Mouse (Mus musculus) induced T-regulatory cell, adult 2 months (primary cell): Measurements from ENCODE around the gene Gm37240.

Source experiments
- DNase-seq: peaks from one replicate; pipeline ENCODE4 v3.0.0-alpha.2; 2012; ENCODE audit warnings: low read depth

Gene Gm37240

DNA sequence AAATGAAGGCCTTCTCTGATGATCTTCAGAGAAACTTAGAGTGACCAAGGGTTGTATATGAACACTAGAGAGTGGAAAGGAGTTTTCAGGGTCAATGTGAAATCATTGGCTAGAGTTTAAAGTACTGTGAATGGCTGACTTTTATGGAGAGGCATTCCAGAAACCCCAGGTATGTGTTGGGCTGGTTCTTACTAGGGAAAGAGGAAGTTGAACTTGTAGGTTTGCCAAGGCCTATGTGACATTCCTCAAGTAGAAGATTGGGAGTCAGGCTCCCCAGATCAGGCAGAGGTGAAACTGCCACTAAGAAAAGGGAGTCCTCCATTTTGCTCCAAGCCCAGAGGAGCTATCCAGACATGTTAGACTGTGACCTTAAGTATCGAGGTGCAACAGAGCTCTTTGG lies 858.2 kb downstream of the Gm37240 start:
- no peak for DNase-seq

DNA sequence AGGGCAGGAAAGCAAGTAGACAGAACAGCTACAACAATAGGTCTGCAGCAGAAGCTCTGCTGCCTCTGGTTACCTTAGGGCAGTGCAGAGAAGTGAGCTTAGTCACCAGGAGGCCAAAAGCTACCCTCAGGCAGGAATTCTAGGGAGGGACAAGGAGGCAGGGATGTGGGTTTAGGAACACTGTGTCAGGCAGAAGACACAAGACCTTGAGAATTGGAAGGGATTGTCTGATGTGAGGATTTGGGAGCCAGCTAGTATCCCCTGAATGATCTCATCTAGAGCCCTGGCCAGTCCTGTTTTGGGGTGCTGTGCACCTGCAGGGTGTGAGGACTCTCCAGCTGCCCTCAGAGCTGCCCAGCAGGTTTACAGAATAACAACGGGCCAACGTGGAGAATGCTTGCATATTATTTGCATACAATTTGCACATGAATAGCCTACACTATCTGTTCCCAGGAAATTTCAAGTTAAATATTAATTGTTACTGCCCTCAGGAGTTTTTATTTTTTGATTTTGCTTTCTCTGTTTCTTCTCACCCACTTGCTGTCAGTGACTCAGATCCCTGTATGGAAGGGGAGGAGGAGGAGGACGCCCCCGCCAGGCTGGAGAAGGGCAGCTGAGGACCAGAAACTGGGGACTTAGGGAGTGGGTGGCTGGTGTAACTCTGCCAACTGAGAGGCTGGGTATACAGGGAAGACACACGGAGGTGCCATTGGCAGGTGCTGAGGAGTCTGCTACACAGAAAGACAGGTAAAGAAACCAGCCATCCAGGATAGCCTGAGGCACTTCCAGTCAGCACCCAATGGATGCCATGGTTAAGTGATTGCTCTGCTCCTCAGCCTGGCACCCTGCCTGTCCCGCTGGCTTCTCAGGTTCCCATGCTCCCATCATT lies 862.3 kb downstream of the Gm37240 start:
- DNase-seq: no peak

DNA sequence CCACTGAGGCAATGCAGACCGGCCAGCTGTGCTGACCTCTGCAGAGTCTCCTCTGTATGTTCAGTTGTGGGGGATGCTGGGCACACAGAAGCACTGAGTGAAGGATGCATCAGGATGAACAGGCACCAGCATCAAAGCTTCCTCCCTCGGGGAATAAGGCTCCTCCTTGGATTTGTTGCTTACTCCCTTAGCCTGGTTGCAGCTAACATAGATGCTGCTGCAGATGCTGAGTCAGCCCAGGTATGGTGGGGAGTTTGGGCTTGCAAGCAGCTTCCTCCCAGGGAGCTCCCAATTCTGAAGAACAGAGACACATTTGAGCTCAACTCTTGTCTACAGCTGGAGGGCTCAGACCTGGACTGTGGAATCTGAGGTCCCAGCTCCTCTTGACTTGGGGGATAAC lies 863.1 kb downstream of the Gm37240 start:
- no peak for DNase-seq

DNA sequence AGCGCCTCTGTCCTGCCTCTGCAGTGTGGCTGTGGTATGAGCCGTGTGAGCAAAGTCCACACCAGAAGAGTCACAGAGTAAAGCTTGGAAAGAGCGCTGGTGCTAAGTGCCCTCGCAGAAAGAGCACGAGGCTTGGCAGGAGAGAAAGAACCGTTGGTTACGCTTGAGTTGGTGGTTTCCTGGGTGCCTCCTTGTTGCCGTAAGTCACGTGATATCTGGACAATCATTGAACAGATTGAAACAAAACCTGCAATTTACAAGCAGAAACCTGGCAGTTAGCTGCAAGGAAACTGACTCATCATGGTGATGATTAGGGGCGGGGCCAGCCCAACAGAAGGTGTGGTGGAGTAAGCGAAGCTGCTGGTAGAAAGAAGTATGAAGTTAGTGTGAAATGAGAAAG lies 864.5 kb downstream of the Gm37240 start:
- DNase-seq: peak; percentile 46

DNA sequence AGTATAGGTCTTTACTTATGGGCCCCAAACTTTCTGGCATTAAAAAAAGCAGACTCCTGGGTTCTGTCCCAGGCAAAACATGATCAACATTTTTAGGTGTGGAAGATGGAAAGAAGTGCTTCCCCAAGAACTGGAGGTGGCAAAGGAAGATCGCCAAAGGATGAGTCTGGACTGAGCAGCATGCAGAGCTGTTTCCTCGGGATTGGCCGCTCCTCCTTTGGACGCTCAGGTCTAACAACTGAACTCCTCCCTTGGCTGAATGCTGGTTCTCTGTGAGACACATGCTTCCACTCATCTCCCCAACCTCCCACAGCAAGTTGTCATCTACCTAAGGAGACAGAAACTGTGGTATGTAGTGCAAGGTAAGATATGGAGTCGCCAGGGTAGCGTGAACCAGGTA lies 865.5 kb downstream of the Gm37240 start:
- no peak for DNase-seq

DNA sequence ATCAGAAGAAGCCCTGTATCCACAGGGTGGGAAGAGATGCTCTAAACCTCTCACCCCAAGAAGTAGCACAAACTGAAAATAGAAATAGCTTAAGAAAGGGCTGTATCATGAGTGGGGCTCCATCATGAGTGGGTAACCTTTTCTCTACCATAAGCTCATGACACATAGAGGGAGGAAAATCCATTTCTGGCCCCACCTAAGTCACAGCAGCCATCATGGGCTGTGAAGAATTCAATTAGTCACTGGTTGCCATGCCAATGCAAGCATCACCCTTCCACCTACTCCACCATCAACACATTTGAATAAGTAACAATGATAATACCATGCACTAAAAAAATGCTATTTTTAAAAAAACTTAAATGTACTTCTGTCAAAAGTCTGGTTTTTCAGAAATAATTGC lies 867.2 kb downstream of the Gm37240 start:
- DNase-seq: no peak

DNA sequence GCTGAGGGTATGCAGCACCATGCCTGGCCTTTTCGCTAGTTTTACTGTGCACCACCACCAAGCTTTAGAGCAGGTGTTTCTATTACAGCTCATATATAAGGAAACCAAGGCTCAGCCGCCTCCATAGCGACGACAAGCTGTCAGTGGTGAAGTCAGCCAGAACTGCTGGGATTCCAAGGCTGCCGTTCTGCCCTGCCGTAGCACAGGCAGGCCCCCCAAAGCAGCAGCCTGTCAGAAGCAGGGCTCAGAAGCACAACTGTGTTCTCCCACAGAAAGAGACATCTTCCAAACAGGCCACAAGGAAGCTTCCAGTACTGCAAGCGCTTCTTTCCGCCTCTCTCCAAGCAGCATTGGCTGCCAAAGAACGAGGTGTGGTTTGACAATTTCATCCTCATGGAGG lies 871.7 kb downstream of the Gm37240 start:
- no peak for DNase-seq

DNA sequence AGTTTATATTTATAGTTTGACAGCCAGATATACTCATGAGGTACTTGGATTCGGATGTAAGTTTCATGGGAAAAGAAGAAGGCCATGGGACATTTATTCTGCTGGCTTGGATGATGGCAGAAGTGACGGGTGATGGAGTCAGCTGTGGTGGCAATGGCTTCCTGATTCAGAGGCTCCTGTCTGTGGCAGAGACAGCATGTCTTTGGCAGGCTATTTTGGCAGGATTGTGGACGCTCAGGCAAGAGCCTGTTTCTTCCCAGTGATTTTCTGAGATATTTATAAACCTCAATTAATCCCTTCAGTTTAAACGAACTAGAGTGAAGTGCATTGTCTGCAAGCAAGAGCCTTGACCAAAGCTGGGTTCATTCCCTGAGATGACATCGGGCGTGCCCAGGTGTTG lies 874.4 kb downstream of the Gm37240 start:
- DNase-seq: no peak

DNA sequence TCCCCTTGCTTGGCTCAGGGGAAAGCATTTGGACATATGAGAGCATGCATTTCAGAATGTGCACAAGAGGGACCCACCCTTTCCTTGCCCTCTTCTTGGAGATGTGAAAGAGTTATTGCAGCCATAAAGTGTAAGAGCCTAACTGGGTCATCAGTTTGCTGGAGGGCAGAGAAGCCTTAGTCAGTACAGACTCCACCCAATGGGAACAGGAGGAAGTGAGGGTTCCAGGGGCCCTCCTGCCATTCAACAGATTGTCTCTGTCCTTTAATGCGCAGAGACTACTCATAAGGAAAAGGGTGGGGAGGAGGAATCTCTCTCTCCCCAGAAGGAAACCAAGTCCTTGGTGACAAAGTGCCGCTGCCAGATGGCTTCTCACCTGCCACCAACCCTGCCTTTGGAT lies 882.1 kb downstream of the Gm37240 start:
- no peak for DNase-seq

DNA sequence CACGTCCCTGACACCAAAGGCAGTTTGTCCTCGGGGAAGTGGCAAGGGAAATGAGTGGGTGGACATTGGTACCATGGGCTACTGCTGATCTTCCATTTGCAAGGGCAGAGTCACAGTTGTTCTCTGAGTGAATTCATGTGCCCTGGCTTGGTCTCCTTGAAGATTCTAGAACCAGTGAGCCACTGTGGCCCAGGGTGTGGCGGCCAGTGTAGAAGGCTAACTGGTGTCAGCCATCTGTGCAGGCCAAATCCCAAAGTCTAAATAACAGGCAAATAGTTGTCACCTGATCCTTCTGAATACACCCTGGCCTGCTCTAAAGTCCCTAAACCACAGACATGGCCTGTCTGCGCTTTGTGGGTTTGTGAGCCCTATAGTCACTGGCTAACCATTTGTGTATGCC lies 898.4 kb downstream of the Gm37240 start:
- no peak for DNase-seq

DNA sequence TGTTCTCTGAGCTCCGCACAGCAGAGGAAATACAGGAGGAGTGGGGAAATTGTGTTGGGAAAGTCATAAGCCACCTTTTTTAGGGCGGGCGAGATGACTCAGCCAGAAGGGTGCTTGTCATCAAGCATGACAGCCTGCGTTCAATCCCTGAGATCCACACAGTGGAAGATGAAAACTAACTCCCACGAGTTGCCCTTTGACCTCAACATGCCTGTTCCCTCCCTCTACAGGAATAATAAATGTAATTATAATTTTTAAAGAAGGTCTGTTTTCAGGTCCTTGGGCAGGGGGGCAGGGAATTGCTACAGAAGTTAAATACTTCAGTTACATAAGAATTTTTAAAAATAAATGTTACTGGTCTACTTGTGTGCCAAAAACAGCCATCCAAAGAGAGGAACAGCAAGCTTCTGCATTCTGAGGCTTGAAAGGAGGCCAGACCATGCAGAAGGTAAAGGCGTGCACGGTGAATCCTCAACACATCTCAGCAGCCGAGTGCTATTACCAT lies 902.1 kb downstream of the Gm37240 start:
- DNase-seq: no peak

DNA sequence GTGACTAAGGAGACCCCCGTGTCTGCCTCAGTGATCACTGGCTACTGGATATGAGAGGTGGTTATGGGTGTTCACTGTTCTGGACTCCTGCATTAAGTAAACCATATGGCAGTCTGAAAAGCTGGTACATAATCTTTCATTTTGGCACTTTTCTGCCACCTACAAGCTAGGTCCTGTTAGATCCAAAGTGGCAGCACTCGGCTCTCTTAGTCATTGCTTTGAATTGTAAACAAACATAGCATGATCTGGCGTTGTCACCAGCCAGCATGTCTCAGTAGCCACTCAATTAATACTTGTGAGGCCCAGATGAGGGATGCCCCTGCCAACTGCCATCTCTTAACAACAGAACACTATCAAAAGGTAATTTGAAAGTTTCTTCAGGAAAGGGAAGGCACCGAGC lies 904.6 kb downstream of the Gm37240 start:
- DNase-seq: no peak

DNA sequence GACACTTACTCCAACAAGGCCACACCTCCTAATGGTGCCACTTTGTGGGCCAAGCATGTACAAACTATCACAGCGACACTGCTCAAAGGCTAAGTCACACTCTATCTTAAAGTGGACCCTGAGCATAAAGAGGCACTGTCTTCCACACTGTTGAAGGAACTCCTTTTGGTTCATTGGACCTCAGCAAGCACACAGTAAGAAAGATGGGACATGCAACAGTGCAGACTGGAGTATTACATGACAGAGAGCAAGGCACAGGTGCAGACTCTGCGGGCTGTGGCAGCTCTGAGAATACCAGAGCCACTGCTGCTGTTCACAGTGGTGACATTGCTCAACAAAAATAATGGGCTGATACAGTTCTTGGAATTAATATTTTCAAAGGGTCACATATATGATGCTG lies 907.2 kb downstream of the Gm37240 start:
- DNase-seq: no peak

DNA sequence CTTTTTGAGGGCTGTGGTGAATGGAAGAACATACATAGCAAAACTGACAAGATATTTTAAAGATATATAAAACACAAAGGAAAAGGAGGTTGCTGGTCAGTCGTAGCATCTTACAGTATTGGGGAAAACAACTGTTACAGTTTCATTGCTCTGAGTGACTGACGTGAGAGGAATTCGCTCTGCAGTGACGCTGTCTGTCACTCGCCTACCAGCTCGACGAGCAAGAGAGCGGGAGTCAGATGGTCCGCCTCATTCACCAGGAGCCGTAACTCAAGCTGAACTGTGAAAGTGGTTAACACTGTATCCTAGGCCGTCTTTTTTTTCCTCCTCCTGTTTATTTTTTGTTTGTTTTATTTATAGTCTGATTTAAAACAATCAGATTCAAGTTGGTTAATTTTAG lies 908.6 kb downstream of the Gm37240 start:
- no peak for DNase-seq

DNA sequence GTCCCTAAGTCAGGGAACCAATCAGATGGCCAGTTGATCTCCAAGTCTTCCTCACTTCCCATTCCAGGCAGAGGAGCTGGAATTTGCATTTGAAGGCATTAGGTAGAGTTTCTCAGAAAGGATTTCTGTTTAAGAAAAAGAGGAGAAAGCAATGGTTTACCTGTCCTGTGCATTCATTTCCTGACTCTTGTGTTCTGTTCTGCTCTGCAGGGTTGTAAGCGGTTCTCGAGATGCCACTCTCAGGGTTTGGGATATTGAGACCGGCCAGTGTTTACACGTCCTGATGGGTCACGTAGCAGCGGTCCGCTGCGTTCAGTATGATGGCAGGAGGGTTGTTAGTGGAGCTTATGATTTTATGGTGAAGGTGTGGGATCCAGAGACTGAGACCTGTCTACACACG lies 913.1 kb downstream of the Gm37240 start:
- no peak for DNase-seq

DNA sequence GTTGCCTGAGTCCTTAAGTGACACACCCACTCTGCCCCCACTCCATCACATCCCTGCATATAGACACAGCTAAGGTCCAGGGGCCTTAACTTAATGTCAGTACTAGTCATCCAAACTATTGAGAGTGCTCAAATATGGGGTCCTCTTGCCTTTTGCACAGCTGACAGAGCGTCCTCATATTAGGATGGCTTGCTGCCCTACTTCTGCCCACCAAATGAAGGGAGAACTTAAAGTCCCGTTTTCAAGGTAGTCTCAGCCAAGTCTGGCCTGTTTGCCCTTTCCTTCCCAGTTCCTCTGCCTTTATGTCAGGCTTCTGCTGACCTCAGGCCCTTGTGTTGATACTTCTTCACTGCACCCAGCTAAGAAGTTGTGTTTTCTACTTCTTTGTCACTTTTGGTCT lies 914.4 kb downstream of the Gm37240 start:
- DNase-seq: no peak

DNA sequence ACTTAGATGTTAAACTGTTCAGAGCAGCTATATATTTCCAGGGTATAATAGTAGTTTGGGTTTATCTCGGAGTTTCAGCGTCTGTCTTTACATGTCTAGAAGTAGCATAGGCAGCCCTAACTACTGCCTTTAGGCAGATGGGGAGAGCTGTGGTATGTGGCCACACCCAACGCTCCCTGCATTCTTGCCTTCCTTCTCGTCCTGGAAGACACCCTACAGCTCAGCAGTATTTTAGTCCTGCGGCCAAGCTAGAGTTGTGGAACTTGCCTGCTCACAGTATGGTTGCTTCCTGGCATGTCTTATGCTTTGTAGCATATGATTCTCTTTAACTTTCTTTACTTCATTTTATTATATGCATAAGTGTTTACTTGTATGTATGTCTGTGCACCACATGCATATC lies 915.8 kb downstream of the Gm37240 start:
- DNase-seq: no peak

DNA sequence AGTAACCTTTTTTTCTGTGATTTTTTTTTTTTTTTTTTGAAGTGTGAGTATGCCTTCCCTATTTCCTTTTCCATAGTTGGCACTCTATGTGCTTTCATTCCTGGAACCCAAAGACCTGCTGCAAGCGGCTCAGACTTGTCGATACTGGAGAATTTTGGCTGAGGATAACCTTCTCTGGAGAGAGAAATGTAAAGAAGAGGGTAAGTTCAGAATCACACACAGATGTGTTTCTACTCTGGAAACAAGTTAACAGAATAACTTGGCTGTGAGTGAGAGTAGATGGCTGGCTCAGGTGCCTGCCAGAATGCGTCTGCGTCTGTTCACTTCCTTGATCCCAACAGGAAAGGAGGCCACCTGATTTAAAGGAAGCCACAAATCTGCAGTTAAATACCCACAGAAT lies 920.0 kb downstream of the Gm37240 start:
- DNase-seq: no peak

DNA sequence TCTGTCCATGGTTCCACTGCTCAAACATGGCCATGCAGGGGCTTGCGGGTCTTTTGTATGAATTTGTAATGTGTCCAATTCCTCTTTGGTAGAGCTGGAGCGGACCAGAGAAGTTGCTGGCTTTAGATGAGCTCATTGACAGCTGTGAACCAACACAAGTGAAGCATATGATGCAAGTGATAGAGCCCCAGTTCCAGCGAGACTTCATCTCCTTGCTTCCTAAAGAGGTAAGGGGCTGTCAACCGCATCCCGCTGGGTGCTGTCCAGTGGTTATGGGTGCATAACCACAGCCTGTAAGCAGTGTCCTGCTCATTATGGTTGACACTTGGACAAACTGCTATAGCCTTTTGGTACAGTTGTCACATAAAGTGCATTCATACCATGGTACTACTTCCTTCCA lies 922.2 kb downstream of the Gm37240 start:
- DNase-seq: no peak

DNA sequence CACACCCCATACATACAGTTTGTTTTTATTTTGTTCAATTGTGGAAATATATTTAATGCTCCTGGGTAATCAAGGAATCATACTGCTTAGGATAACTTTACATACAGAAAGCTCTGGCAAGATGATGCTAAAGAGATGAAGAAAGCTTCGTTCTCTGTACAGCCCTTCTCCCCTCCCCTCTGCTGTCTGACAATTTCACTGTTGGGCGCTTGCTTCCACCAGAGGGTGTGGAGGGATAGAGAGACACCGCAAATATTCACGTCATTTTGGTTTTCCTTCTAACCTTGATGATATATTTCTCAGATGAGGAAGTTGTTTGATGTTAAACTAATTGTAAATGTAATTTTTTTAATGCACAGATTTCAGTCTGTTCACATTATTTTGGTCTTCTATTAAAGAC lies 931.5 kb downstream of the Gm37240 start:
- DNase-seq: no peak

DNA sequence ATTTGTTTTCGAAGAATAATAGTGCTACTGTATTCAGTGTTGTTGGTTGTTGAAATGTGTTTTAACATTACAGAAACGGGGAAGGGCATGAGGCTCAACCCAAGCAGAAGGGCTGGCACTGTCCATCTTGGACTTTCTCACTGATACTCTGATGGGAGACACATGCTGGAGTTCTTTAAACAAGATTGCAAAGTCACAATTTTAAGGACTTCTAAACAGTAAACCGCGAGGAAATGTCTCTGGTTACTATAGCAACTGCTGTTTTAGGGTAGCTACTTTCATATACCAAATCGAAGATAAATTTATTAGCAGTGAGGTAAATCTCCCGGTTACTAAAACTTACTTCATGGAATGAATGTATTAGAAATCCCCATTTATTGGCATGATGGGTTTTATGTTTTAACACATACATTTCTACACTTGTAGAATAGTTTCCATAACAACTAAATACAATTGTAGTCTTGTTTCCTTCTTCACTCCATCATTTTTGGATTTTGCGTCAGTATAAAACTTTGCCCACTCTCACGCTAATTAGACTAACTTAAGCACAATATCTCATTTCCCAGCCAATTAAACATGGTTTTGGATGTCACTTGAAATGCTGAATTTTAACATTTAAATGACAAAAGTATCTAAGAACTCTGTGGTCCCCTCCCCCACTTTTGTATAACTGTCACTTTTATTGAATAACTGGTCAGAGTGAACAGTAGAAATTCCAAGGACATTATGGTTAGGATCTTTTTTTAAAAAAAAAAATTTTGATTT lies 932.1 kb downstream of the Gm37240 start:
- DNase-seq: no peak

DNA sequence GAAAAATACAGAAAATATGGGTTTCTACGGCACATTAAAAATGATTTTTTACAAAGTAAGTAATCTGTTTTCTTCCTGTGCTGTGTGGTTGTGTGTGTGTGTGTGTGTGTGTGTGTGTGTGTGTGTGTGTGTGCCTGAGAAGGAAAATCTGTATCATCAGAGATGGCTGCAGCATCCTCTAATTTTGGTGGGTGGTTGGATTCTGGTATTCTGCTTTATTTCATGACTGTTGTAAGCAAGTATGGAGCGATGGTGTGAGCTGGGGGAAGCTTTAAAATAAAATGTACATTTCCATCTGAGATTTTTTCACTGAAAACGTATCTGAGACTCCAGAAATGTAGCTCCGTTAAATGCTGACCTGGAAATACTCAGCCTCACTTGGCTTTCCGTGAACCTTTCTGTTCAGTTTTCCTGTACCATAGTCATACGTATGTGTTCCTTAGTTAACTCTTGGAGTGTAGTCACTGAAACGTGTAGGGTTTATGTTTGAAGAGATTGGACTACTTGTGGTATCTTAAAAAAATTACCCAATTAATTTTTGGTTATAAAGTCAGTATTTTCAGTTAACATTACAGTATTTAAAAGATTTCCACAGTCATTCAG lies 934.6 kb downstream of the Gm37240 start:
- no peak for DNase-seq

DNA sequence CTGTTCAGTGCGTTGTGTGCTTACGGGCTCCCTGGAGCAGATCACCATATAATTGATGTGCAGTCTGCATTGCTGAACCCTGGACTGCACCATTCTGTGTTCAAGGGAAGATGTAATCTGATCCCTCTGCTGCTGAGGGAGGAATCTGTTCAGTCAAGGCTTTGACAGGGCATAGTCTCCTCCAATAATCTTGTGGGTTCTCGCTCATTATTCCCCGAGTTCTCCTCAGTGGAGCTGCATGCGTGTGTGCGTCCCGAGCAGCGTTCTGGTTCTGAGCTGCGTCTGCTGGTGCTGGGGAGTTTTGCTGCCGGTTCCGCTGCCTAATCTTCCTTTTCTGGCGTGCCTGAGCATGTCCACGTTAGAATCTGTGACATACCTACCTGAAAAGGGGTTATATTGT lies 935.2 kb downstream of the Gm37240 start:
- no peak for DNase-seq
